Mouse (Mus musculus): ENCODE measurements at regions not wholly inside any gene's neighbourhood (a gene's known extent, or its start where the extent isn't known, plus 50 kb on each side); places are given as distances from the start of the nearest gene placed in this dataset.

DNA sequence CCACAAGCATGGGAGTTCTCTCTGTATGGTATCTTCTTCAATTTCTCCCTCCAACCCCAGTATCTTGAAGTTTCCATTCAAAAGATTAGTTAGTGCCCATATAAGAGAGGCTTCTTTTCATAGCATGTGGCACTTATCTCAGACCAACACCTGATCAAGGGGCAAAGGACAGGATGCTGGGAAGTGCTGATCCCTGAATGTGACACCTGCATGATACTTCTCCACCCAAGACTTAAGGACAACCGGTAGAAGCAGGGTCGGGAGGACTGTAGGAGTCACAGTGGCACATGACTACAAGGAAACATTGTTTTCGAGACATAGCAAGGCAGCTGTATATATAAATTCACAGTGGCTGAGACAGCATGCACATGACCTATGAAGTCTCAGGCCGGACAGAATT, 227.6 kb upstream of the Cwc22 start:
- no peak for TF ChIP-seq CTCF (IDR thresholded peaks at IDR 0.05; ENCODE audit: low read depth)
- TF ChIP-seq EP300 (optimal IDR thresholded peaks at IDR 0.05), result no peak
